Mouse (Mus musculus) kidney, adult 2 months (tissue): ENCODE results near the gene Unc13a.
A peak's percentile ranks its signal among the peaks of the same experiment; 100 is the strongest.

ENCODE experiments used
- CTCF ChIP-seq: fragments of 200-500 bp; conservative IDR thresholded peaks from 2 replicates; pipeline ENCODE4 v1.5.1; 2011; ENCODE audit warnings: low read depth, mild to moderate bottlenecking, control low read depth, low read length, moderate library complexity, mixed read lengths; ENCODE audit not compliant: insufficient read depth, insufficient read length
- POLR2A ChIP-seq: fragments of 200-500 bp; IDR thresholded peaks from one replicate; pipeline ENCODE4 v1.6.1; 2011; ENCODE audit warnings: low read depth, low read length, control low read depth

DNA sequence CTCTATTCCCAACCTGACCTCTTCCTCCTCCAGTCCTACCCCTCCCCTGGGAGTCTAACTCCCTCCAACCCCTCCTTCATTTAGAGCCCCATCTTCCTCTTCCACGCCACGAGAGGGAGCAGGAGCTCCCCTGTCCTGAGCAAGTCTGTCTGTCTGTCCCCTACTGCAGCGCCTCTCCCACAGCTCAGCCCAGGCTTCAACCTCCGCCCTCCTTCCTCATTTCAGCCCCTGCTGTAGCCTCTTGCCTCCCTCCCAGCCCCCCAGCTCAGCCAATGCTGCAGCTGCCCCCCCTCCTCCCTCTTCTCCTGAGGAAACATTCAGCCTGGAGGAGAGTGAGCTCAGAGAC is 30.5 kb upstream of the Unc13a start:
- TF ChIP-seq POLR2A, result no peak
- TF ChIP-seq CTCF, result 0 out of 2 replicates have a peak, but pooled peaks have one; percentile 10
